Mouse (Mus musculus) ES-E14 (cell line): ENCODE measurements around the gene 4930404N11Rik. TPM values are rescaled to one million over a fixed set of nuclear protein-coding genes. Genes with fewer than 3 reads are reported as not detected.

Source experiments
- DNase-seq: peaks from one replicate; pipeline ENCODE4 v3.0.0-alpha.2; 2013; ENCODE audit warnings: low read depth, low spot score
- H3K27ac ChIP-seq: 2 replicates; pipeline ENCODE4 v1.5.1; 2012; ENCODE audit warnings: low read depth, mild to moderate bottlenecking, low read length, moderate library complexity, mixed read lengths; ENCODE audit not compliant: poor library complexity, insufficient read depth, severe bottlenecking
- H3K36me3 ChIP-seq: 2 replicates; pipeline ENCODE4 v1.6.1; 2012; ENCODE audit warnings: mild to moderate bottlenecking, low read length, moderate library complexity, mixed read lengths; ENCODE audit not compliant: control insufficient read depth, poor library complexity, insufficient read depth, severe bottlenecking
- H3K4me1 ChIP-seq, 2 experiments: fragments of 150-350 bp in 1 of 2; sonication (generic) in 1 of 2; 2 replicates each; pipeline ENCODE4 v1.6.1; 2012; ENCODE audit warnings: low read length in 2 of 2, mild to moderate bottlenecking in 1 of 2, mixed read lengths in 1 of 2; ENCODE audit not compliant: control insufficient read depth in 2 of 2, insufficient read depth in 2 of 2, poor library complexity in 1 of 2
- H3K4me3 ChIP-seq, 2 experiments: fragments of 150-350 bp in 1 of 2; sonication (generic) in 1 of 2; 2 replicates each; pipeline ENCODE4 v1.5.1; 2012; ENCODE audit warnings: low read length in 2 of 2, low read depth in 1 of 2, mild to moderate bottlenecking in 1 of 2, mixed read lengths in 1 of 2; ENCODE audit not compliant: insufficient read depth in 1 of 2, poor library complexity in 1 of 2, severe bottlenecking in 1 of 2
- H3K9ac ChIP-seq: 2 replicates; pipeline ENCODE4 v1.6.1; 2012; ENCODE audit warnings: low read depth, mild to moderate bottlenecking, low read length, mixed read lengths; ENCODE audit not compliant: poor library complexity, insufficient read depth, severe bottlenecking
- H3K9me3 ChIP-seq: fragments of 150-350 bp; sonication (generic); 2 replicates; pipeline ENCODE4 v1.6.1; 2012; ENCODE audit warnings: low read depth, mild to moderate bottlenecking, low read length; ENCODE audit not compliant: control insufficient read depth, insufficient read depth
- CHD2 ChIP-seq: IDR thresholded peaks from 2 replicates; pipeline ENCODE4 v1.6.1; 2014; ENCODE audit warnings: mild to moderate bottlenecking, low read depth, low read length, inconsistent platforms
- HCFC1 ChIP-seq: IDR thresholded peaks from 2 replicates; pipeline ENCODE4 v1.6.1; 2012; ENCODE audit warnings: low read length, inconsistent platforms, borderline replicate concordance; ENCODE audit not compliant: insufficient read depth
- MAFK ChIP-seq: IDR thresholded peaks from 2 replicates; pipeline ENCODE4 v1.6.1; 2014; ENCODE audit warnings: mild to moderate bottlenecking, low read depth, low read length, inconsistent platforms; ENCODE audit not compliant: insufficient read depth
- ZC3H11A ChIP-seq: IDR thresholded peaks from 2 replicates; pipeline ENCODE4 v1.6.1; 2012; ENCODE audit warnings: low read depth, mild to moderate bottlenecking, inconsistent platforms, low read length, borderline replicate concordance
- ZNF384 ChIP-seq: IDR thresholded peaks from 2 replicates; pipeline ENCODE4 v1.6.1; 2012; ENCODE audit warnings: low read depth, low read length, inconsistent platforms
- in situ Hi-C, 2 experiments: fragments of 600-800 bp; cut with MboI; formaldehyde crosslinking; loops; one replicate each; pipeline ENCODE4 v1.15.1; 2025; ENCODE audit warnings: low sequenced_read_pairs in 2 of 2, inconsistent platforms in 1 of 2; ENCODE audit not compliant: unreplicated experiment in 2 of 2
- total RNA-seq: library from RNA; depleted of rRNA; stranded (reverse); fragments of 300-350 nt; gene quantifications from 2 replicates; pipeline ENCODE4 v1.2.3, GENCODE M21; 2012

4930404N11Rik gene
- total RNA-seq, 1 experiment, result 9.4 TPM

- H3K27ac ChIP-seq, result peak overlapping the region; percentile 38; the same call in 1 of the 2 replicates
- peak overlapping the region; percentile 19; the same call in 1 of the 2 replicates for H3K9ac ChIP-seq
- peaks cover 2 to 72% of the 10 kb centered on the region in 2 experiments for H3K4me1 ChIP-seq
- H3K4me3 ChIP-seq, result peak overlapping the region; percentile 37 to 50; a peak in 3 of 4 replicates
- no peaks in the 10 kb centered on the region for H3K9me3 ChIP-seq
- TF ChIP-seq HCFC1 (no peak), ZC3H11A (no peak), ZNF384 (no peak), MAFK (no peak), CHD2 (no peak)
- in situ Hi-C loops, result no loop called here
- no peak for DNase-seq
- H3K36me3 ChIP-seq, result peaks cover 11% of the 10 kb centered on the region; the same call in 1 of the 2 replicates
Measured at GRCm38 (mm10) chr10:81409330-81409729, 43.7 kb upstream of the 4930404N11Rik start.

GRCm38 (mm10) chr10:81408871-81409291 lies 43.3 kb upstream of the 4930404N11Rik start:
- Histone ChIP-seq H3K9me3 (no peaks in the 10 kb centered on the region), H3K36me3 (peaks cover 12% of the 10 kb centered on the region; the same call in 1 of the 2 replicates), H3K4me3 (peak overlapping the region; percentile 19 to 37; a peak in 3 of 4 replicates), H3K9ac (no peak overlapping the region), H3K27ac (peak overlapping the region; percentile 38), H3K4me1 (peaks cover under 1 to 72% of the 10 kb centered on the region in 2 experiments; a peak in 3 of 4 replicates)
- no peak for TF ChIP-seq HCFC1
- no peak for DNase-seq
- in situ Hi-C loops, result no loop called here

GRCm38 (mm10) chr10:81408424-81408729 lies 42.8 kb upstream of the 4930404N11Rik start:
- Histone ChIP-seq H3K9me3 (no peaks in the 10 kb centered on the region), H3K36me3 (peaks cover 12% of the 10 kb centered on the region; the same call in 1 of the 2 replicates), H3K27ac (no peak overlapping the region), H3K4me3 (peak overlapping the region in 1 of 2 experiments; percentile 19; a peak in 2 of 4 replicates), H3K4me1 (peaks cover 3 to 73% of the 10 kb centered on the region in 2 experiments; a peak in 3 of 4 replicates), H3K9ac (no peak overlapping the region; the same call in 1 of the 2 replicates)
- DNase-seq, result no peak
- TF ChIP-seq ZNF384 (no peak), HCFC1 (no peak), ZC3H11A (no peak), MAFK (no peak), CHD2 (no peak)
- in situ Hi-C loops, result no loop called here

GRCm38 (mm10) chr10:81407539-81408423 lies 42.2 kb upstream of the 4930404N11Rik start:
- 0 out of 2 replicates have a peak overlapping the region, but pooled peaks have one; percentile 17 for H3K9ac ChIP-seq

More at GRCm38 (mm10) chr10:81407539-81408423, 42.2 kb upstream of the 4930404N11Rik start:
- in situ Hi-C loops, result no loop called here
- no peaks in the 10 kb centered on the region for H3K9me3 ChIP-seq
- H3K4me1 ChIP-seq, result peaks cover 3 to 74% of the 10 kb centered on the region in 2 experiments; a peak in 3 of 4 replicates
- peaks cover 12% of the 10 kb centered on the region; the same call in 1 of the 2 replicates for H3K36me3 ChIP-seq
- no peak for DNase-seq
- TF ChIP-seq ZNF384 (no peak), MAFK (no peak), ZC3H11A (no peak), HCFC1 (no peak), CHD2 (no peak)
- no peak overlapping the region for H3K27ac ChIP-seq
- peak overlapping the region in 1 of 2 experiments; percentile 57; a peak in 2 of 4 replicates for H3K4me3 ChIP-seq
